Mouse (Mus musculus) CH12.LX (cell line): ENCODE data around the gene Tnrc6b.
"Not testable (repeated sequence)": the region's sequence is repeated elsewhere in the genome, so short reads cannot be mapped to it uniquely, and the experiment has no call there.

ENCODE experiments used
- CTCF ChIP-seq, 2 experiments: IDR thresholded peaks in 1 of 2; conservative IDR thresholded peaks in 1 of 2; 2 replicates each; pipeline ENCODE4 v1.5.1; 2011 to 2012; ENCODE audit warnings: low read depth in 2 of 2, low read length in 2 of 2, improper control_type of control experiment in 1 of 2, inconsistent platforms in 1 of 2, mild to moderate bottlenecking in 1 of 2, moderate library complexity in 1 of 2
- MAX ChIP-seq: IDR thresholded peaks from 2 replicates; pipeline ENCODE4 v1.6.1; 2011; ENCODE audit warnings: low read length, improper control_type of control experiment
- POLR2A ChIP-seq: IDR thresholded peaks from 2 replicates; pipeline ENCODE4 v1.6.1; 2011; ENCODE audit warnings: low read depth, mild to moderate bottlenecking, improper control_type of control experiment, low read length
- RCOR1 ChIP-seq: conservative IDR thresholded peaks from 2 replicates; pipeline ENCODE4 v1.6.1; 2012; ENCODE audit warnings: low read depth, mild to moderate bottlenecking, inconsistent platforms, low read length, improper control_type of control experiment
- ZC3H11A ChIP-seq: IDR thresholded peaks from 2 replicates; pipeline ENCODE4 v1.6.1; 2012; ENCODE audit warnings: low read depth, mild to moderate bottlenecking, inconsistent platforms, low read length, improper control_type of control experiment
- ZMIZ1 ChIP-seq: IDR thresholded peaks from 2 replicates; pipeline ENCODE4 v1.6.1; 2012; ENCODE audit warnings: low read depth, mild to moderate bottlenecking, inconsistent platforms, low read length, improper control_type of control experiment

DNA sequence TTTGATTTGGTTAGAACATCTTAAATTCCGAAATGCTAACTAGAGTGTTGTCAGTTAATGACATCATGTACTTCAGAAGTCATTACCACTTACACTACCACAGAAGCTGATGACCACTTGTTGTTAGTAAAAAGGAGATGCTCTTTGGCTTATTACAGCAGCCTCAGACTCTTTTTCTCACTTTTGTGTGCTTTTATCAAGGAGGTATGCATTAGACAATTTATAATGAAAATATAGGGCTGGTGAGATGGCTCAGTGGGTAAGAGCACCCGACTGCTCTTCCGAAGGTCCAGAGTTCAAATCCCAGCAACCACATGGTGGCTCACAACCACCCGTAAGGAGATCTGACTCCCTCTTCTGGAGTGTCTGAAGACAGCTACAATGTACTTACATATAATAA is 24.6 kb downstream of the Tnrc6b start:
- not testable (repeated sequence) for TF ChIP-seq ZMIZ1, MAX, ZC3H11A, POLR2A, RCOR1
- TF ChIP-seq CTCF (conservative IDR thresholded peaks at IDR 0.05 in 1 of 2, IDR thresholded peaks at IDR 0.05 in 1 of 2; ENCODE audit: low read depth in 2 of 2, low read length in 2 of 2) = peak in 1 of 2 experiments; percentile 22; a peak in 1 of 4 replicates
